Mouse (Mus musculus) lung, postnatal 4 days (tissue): Measurements from ENCODE around the gene Clec12b.
A peak's percentile ranks its signal among the peaks of the same experiment; 100 is the strongest.

Experiments
- DNase-seq, 2 experiments: peaks; one replicate each; pipeline ENCODE4 v3.0.0; 2021

Gene Clec12b

DNA sequence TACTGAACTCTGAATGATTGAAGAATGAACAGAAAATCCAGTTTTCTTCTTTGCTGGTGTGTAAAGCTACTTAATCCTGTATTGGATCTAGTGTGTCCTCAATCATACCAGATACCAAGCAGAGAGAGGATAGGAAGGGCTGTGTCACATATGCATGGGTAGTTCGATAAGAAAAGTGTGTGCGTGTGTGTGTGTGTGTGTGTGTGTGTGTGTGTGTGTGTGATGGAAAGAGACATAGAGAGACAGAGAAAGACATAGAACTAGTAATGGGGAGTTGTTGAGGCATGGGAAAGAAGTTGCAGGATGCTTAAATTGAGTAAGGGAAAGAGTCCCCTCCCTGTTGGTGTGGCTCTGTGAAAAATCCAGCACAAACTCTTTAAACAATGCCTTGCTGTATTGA lies at the start of gene Clec12b:
Clec12b (minus strand) TSS at position 101 of the 400 bp plus-strand sequence.
- DNase-seq = no peak

DNA sequence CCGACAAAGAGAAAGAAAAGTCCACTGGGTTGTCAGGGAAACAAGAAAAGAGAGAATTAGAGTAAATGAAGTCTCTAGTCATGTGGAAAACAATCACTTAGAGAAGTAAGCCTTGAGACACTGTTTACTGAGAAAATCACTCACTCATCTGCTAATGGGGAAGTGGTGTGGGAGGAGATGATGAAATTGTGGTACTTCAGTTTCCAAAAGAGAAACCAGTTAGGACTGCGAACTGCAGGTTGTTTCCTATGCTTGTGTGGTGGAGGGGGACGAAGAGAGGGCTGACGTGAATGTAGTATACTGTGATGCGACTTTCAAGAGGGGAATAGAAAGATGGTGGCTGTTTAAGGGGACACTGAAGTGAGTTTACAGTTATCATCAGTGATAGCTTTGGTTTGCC lies 48.6 kb upstream of the Clec12b start:
- DNase-seq = peak in 1 of 2 experiments; percentile 40

DNA sequence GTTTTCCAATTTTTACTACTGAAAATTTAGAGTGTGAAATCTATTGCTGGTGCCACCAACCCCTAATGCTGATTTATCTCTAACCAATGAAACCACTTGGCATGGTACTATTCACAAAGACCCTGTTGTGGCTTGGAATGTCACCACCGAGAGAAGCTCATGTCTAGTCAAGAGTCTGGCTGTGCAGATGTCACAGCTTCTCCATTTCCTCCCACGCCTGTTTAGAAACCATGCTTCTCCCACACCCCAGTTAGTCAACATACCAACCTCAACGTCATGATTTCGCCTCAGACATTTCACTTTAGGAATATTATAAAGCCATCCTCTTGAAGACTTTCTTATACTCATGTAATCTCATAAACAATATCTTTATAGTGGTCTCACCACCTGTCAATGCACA lies 41.6 kb upstream of the Clec12b start:
- DNase-seq = peak in 1 of 2 experiments; percentile 19

DNA sequence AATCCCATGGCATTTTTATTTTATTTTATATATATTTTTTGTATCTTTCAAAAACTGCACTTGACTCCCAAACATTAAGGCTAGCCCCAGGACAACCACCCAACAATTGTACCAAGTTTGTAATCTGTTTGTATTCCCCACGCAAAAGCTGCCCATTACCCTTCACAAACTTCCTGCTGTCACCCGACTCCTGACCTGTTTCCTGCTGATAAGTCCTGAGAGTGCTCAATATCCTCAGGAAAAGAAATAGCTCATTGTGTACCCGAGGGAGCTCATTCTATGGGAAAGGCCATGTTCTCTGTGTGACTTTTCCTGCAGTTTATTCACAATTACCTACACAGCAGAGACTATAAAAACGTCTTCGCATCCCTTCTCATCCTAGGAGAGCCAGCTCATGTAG lies 40.1 kb upstream of the Clec12b start:
- DNase-seq = peak; percentile 60 to 67

DNA sequence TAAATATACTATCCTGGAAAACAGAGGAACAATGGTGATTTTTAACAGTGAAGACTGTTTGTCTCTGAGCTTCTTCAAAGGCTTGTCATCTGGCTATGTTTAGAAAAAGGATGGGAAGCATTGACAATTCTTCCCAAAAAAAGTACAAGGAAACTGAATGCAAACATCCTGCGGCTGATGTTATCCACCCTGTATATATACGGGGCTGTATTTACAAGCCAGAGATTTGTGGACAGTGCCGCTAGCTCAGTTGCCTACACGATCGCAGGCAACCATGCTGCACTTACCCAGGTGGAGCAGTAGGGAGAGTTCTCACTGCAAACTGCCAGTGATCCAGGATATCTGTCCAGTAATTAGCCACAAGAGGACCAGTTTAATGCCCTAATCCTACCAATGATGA lies 39.5 kb upstream of the Clec12b start:
- peak; percentile 46 to 59 for DNase-seq

DNA sequence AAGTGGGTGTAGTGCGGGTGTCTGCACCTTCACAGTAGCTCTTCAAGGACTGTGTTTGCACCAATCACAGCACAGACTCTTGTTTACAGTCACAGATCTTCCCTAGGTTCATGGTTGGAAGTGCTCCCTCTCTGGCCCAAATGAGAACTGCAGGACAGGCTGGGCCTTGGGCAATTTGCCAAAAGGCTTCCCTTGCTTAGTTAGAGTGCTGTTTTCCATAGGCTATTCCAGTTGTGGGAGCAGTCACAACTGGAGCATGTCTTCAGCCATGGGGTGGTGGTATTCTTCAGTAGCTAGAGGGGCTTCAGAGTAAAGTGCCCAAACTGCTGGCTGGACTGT lies 38.0 kb upstream of the Clec12b start:
- peak; percentile 79 to 86 for DNase-seq

DNA sequence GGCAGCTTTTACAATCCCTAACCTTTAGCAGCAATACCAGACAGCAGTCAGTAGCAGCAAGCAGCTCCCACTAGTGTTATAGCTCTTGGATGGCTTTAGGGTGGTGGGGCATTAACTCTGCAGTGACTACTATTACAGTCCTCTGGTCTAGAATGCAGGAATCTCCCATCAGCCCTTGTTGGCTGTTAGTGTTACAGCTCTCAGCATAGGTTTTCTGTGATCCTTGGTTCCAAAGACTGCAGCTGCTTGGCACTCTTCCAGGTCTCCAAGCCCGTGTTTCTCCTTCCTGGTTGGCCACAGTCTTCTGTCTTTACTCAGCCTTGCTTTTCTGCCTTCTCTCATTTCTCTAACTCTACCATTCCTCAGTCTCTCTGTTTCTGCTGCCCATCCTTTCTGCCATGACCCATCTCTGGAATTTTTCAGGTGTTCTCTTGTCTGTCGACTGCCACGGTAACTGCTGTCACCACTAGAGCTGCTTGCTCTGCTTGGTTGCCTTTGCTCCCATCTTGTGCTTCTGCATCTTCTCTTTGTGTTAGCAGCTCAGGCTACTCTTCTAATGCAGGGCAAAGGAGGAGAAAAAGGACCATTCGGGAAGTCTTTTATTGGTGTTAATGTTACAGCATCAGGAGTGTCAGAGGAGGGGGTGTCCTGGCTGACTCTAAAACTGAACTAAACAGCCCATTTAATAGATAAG lies 37.5 kb upstream of the Clec12b start:
- peak; percentile 25 to 35 for DNase-seq

DNA sequence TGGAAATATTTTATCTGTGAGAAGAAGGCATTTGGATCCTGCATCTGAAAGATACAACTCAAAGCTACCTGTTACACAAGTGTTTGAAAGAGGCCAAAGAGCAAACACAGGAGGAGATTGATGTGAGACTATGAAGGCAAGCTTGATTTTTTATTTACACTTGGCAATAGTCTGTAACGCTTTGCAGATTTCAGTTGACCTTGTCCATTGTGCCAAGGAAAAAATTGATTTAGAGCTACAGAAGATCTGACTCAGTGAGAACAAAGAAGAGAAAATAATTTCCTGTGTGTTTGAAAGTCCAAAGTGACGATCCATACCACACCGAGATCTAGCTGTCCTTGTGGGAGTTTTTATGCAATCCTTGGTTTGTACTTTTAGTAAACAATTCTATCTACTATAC lies 36.6 kb upstream of the Clec12b start:
- no peak for DNase-seq

DNA sequence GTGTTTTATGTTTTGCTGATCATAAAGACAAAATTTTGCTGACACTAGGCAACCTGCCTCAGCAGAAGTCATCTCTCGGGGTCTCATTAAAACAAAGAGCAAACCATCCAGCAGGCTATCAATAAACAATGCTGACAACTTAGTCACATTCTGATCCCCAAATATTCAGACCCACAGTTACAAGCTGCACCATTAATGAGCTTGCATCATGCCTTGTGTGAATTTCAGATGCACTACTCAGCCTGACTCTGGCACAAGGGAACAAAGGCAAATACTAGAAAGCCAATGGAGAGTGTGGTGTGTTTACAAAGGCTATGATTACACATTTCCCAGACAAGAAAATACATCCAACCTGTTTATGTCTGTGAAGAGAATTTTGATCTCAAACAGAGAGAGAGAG lies 28.5 kb upstream of the Clec12b start:
- no peak for DNase-seq

DNA sequence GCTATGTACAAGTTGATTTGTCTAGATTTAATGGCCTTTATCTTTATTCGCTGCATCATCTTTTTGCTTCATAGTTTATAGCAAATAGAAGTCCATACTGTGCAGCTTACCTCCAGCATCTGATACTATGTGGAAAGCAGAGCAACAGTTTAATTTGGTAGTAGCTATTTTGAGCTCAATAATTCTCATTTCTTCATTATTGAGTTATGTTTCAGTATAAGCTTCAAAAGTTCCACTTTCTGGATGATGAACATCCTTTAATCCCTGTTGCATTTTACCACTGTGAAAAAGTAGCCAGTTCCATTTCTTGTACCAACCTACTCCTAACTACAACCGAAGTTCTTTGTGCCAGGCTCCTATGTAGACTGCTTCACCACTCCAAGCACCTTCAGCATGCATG lies 22.9 kb upstream of the Clec12b start, which contains the start of gene Clec9a:
Clec9a (plus strand) TSS at position 301 of the 400 bp plus-strand sequence.
- DNase-seq = no peak

DNA sequence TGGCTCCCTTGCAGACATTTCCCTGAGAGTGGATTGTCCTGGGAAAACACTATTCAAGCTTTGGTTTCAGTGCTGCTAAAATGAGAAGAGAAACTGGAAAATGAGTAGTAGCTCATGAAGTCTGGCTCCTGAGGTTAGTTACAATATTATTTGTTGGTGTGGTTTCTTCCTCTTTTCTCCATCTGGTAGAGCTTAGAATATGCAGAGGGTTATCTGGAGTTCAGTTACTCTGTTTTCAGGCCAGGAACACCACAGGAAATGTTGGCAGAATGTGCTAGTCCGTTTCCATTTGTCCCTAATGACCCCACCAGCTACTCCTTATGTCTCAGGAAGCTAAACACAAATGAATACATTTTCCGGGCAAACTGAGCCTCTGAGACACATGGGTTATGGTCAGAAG lies 21.6 kb upstream of the Clec12b start:
- DNase-seq = no peak

DNA sequence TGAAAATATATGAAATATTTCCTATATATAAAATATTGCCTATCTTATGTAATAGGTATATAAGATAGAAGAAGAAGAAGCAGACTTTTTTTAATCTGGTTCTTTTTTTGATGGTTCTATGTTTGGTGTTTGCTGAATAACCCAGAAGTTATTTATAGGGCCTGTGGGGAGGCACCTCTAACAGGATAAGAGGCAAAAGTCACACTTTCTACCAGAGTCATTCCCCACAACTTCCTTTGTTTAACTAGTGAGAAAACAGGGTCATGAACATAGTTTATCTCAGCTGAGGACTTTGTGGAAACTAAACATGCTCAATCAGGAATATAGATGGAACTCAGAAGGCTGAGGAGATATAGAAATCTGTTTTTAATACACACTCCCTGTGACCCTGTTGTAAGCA lies 20.3 kb upstream of the Clec12b start:
- no peak for DNase-seq

DNA sequence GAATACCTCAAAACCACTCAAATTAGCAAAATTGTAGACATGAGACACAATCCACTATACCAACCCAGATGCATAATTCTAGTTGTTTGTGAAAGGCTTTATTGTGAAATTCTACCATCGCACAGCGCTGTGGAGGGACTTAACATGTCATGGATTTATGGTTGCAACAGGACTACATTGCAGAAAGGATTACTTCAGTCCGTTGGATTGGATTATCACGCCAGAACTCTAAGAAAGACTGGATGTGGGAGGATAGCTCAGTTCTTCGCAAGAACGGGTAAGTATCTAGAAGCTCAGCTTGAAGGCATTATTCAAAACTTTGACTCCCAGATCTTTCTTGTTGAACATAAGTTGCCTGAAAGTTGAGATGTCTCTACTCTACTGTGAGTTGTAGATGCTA lies 17.7 kb upstream of the Clec12b start:
- no peak for DNase-seq

DNA sequence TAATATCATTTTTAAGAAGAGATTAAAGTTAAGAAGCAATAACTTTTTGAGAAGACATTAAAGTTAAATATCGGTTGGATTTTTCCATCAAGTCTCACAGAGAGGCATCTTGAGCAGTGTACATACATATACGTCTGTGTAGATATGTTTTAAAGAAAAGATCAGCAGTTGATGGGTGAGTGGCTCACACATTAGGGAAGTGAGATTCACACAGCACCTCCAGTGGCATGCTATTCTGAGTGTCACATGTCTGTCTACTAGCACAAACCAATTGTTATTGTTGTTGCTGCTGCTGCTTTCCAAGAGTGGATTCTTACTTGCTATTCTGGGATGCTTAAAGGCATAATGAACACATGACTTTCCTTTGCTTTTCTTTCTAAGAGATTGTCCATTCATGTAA lies 16.7 kb upstream of the Clec12b start:
- no peak for DNase-seq

DNA sequence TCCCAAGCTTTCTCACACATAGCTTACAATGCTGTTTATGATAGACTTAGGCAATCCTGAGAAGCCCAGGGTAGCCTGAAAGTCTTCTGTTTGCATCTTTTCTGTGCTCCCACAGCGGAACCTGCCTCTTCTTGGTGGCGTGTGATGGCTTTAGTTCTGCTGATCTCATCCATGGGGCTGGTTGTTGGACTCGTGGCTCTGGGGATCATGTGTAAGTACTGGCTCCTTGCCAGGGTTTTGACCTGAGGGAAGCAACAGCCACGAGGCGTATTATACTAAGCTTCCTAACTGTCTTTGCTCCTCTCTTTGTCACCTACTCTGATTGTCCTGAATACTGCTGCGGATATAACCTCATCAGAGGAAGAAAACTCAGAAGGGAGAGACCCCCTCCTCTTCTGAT lies 14.3 kb upstream of the Clec12b start:
- peak; percentile 15 to 25 for DNase-seq

DNA sequence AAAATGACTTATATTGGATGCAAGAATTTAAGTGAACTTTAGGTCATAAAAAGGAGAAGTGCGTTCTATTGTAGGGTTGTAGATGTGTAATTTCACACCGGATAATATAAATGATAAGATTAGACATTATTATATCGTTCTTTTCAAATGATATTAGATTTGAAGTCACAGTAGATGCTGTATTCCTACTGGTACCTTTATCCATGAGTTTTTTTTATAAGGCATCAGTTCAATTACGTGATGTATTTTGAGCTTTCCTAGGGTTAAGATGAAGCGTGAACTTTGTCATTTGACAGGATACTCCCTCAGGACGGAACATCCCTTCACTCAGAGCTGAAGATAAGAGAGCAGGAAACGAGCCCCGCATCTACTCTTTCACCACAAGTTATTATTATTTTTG lies 11.3 kb upstream of the Clec12b start, which contains the start of gene Clec1b:
Clec1b (plus strand) TSS at position 301 of the 400 bp plus-strand sequence.
- DNase-seq = no peak

DNA sequence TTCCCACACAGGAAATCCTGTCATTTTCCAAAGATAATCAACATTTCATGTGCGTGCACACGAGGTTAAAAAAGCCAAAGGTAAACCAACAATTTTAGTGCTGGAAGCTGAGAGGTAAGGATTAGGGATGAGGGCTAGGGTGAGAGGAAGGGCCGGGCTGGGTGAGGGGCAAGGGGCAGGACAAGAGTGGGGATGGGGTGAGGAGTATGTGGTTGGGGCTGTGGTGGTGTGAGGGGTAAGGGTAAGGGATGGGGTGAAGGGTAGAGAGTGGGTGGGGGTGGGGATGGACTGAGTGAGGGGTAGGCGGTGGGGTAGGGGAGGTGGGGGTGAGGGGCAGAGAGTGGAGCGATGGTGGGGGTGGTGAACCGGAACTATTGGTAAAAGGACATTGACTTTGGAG lies 8.1 kb upstream of the Clec12b start:
- DNase-seq = no peak

DNA sequence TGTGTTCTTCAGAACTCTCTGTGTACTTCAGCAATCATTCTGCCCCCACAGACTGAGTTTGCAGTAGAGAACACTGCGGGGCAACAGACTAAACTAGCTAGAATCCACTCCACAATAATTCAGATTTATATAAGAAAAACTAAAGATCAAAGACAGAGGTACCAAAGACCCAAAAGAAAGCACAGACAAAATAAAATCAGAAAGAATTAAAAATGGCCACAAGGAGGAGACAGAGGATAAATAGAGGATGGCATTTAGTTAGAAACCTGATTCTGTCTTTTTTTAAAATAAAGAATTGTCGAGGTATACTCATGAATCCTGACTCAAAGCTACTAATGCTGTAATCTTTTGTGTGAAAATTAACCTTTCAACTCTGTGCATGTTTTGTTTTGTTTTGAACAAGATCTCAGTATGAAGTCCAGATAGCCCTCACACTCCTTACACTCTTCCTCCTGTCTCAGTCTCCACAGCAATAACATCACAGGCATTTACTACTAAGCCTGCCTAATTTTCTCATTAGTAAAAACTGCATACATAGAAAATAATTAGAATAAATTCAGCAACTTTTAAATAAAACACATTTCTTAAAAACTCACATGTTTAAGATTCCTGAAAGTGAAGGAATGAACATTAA lies 7.5 kb upstream of the Clec12b start:
- no peak for DNase-seq

DNA sequence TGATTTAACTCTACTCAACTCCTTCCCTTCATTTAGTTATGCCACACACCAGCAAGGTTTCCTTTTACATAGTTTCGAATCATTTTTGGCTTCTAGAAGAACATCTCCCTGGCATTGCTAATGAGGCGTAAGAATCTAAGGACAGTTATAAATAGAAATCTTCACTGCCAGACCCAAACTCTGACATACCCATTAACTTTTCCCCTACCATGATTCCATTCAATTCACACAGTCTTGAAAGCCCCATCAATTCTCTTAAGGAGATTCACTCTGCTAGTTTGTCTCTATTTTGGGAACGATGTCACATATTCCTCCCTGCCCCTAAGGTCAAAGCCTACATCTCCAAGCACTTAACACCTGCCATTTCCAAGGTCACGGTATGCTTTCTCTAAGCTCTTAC lies 674 bp downstream of the Clec12b start:
- DNase-seq = no peak

DNA sequence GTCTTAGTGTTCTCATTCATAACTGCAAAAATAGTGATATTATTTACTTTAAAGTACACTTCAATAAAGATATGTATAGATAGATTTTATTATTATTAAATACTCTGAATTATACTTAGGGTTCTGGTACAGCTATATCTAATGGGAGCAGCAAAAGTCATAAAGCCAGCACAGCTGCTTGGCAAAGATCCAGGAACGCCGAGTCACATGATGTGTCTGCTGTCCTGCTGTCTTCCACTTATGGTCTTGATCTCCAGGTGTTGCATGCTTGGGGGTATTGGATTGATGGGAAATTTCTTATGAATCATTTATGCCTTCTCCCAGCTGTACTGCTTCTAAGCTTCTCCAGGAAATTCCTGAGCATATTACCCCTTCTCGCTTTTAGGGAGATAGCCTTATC lies 2.2 kb downstream of the Clec12b start:
- no peak for DNase-seq

DNA sequence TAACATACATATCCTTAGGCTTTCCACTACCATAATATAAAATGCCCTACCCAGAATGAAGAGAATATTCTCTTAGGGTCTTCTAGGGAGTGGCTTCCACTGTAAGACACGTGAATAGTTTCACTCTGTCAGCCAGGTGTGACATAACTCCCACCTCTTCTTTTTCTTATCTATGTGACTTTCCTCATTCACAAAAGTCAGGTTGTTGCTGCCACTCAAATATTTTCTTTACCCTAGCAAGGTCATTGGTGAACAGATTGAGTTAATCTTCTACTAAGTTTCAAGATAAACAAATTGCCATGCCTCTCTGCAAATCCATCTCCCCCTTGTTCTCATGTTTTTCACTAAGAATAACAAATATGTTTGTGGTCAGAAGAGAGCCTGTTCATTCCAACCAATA lies 3.9 kb downstream of the Clec12b start:
- DNase-seq = no peak

DNA sequence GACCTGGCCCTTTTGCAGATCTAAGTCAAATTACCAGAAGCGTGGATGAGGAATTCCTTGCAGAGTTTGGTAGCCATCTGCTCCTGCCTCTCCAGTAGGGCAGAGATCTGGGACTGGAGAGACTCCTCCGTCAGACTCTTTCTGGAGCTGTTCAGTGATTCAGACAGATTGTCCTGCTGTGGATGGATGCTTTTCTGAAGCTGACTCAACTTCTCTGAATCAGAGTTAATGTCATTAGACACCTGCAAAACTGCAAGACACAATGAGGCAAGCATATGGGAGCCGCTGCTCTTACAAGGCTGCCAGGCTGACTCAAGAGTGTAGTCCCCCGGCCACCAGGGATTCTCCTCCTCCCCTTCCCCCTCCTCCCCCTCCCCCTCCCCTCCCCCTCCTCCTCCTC lies 5.2 kb downstream of the Clec12b start:
- DNase-seq = no peak

DNA sequence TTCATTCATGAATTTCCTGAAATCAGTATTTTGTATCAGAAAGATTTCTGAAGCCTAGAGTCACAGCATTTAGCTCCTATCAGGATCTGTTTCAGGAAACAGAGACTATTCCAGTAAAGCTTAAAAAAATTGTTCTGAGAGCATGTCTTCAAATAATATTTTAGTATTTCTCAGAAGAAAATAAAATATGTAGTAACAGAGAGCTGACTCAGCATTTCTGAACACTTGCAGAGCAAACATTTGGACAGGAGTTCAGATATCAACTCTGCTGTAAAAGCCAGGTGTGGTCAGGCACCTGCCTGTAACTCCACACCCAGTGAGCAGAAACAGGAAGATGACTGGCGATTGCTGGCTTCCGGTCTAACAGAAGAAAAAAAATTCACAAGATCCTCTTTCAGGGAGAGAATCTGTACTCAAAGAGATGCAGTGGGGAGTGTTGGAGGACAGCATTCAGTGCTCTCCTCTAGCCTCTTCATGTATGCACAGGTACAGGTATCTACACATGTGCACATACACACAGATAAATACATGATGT lies 10.7 kb downstream of the Clec12b start:
- DNase-seq = no peak

DNA sequence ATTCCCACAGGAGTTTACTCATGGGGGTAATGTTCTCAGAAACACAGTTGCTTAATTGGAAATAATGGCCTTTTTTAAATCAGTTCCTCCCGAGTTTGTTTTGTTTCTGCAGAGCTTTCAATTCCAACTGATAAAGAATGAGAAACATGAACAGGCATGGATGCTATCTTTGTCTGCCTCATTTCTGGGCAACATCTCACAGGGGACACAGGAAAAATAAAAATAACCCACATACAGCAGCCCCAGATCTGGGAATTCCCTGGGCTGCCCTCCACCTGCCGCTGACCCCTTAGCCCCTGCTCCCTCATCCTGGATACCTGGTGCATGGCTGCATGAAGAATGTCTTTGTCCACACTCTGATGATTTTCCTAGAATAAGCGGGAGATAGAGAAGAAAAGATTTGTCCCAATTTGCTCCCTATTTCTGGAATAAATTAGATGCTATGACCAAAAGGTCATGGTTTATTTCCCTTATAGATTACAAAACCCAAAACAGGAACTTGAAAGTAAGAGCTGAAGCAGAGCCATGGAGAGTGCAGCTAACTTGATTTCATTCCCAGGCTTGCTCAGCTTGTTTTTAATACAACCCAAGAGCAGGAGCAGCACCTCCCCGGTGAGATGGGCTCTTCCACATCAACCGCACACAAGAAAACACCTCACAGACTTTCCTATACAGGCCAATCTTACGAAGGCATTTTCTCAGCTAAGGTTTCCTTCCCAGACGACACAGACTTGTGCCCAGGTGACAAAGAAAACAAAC lies 16.1 kb downstream of the Clec12b start:
- no peak for DNase-seq
